18 mouse cellular contexts compared by ENCODE assay signal in the genomic region with DNA sequence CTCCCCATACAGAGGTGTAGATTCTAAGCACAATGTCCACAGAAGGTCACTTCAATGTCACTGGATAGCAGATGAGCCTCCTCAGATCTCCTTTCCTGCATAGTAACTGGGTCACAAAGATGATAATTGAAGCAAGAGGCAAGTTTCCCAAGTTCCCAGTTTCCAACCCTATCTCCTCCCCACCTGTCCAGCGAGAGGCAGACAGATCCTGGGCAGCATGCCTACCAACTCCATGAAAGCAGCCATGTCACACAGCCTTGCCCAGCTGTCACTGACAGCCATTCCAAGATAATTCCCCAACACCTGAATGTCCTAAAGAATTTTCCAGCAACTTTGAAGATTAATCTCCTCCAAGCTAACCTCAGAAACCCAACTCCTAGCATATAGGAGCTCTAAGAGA.
"Had no signal": no experiment of that assay in that cellular context is flagged by ENCODE, and none has a peak within 500 bp of the region (broad histone marks: within the 10 kb centered on the region; RNA-seq: fewer than 3 reads in every experiment).

No protein-coding gene starts in this region.

- H3K9me3 ChIP-seq: midbrain, embryonic 10.5 days; midbrain, embryonic 13.5 days; midbrain, embryonic 15.5 days; neural tube, embryonic 13.5 days; neural tube, embryonic 15.5 days had no signal

- H3K4me3 ChIP-seq: midbrain, embryonic 10.5 days; midbrain, embryonic 13.5 days; midbrain, embryonic 15.5 days; myocyte; neural tube, embryonic 13.5 days; neural tube, embryonic 15.5 days had no signal

- H3K27ac ChIP-seq: midbrain, embryonic 10.5 days; midbrain, embryonic 13.5 days; midbrain, embryonic 15.5 days; neural tube, embryonic 13.5 days; neural tube, embryonic 15.5 days had no signal

- ATAC-seq: midbrain, embryonic 13.5 days; midbrain, embryonic 15.5 days had no signal

- DNase-seq: lung, adult 18-20 months; lung, embryonic 14.5 days; lung, postnatal 10 days; lung, postnatal 4 days; retina, postnatal 1 day; right cerebral cortex, adult 18-20 months; right cerebral cortex, postnatal 25 days; right cerebral cortex, postnatal 4 days; spleen, adult 18-20 months; thymus, adult 18-20 months; thymus, postnatal 14 days; thymus, postnatal 36 days had no signal

- H3K36me3 ChIP-seq: midbrain, embryonic 10.5 days; midbrain, embryonic 13.5 days; midbrain, embryonic 15.5 days; neural tube, embryonic 13.5 days; neural tube, embryonic 15.5 days had no signal

- H3K27me3 ChIP-seq: midbrain, embryonic 13.5 days; midbrain, embryonic 15.5 days; neural tube, embryonic 13.5 days; neural tube, embryonic 15.5 days had no signal

- H3K4me1 ChIP-seq: midbrain, embryonic 10.5 days; midbrain, embryonic 13.5 days; midbrain, embryonic 15.5 days; neural tube, embryonic 13.5 days; neural tube, embryonic 15.5 days had no signal

- H3K4me2 ChIP-seq: lung, embryonic 14.5 days; midbrain, embryonic 13.5 days; midbrain, embryonic 15.5 days; neural tube, embryonic 13.5 days; neural tube, embryonic 15.5 days had no signal

- H3K9ac ChIP-seq: lung, embryonic 14.5 days; midbrain, embryonic 13.5 days; midbrain, embryonic 15.5 days; neural tube, embryonic 13.5 days; neural tube, embryonic 15.5 days had no signal
